Mouse (Mus musculus): ENCODE results near the gene Gmds. TPM values are rescaled to one million over a fixed set of nuclear protein-coding genes. Genes with fewer than 3 reads are reported as not detected.

Gene Gmds
- polyA plus RNA-seq (2012; rRNA removed), result 21.2 and 28.9 TPM in 2 replicates

- Histone ChIP-seq H3K36me3 (ENCODE audit: control insufficient read depth, insufficient read depth, low read length) (no peaks in the 10 kb centered on the region), H3K4me1 (replicated peaks; ENCODE audit: control insufficient read depth, insufficient read depth, low read length) (peaks cover 5% of the 10 kb centered on the region), H3K27me3 (ENCODE audit: control insufficient read depth, insufficient read depth, low read length) (no peaks in the 10 kb centered on the region), H3K27ac (ENCODE audit: control insufficient read depth, insufficient read depth, low read length) (no peak within 1 kb of the TSS), H3K4me3 (ENCODE audit: control insufficient read depth, insufficient read depth, low read length) (peak within 1 kb of the TSS; percentile 94)
- TF ChIP-seq POLR2A (IDR thresholded peaks at IDR 0.05; ENCODE audit: control insufficient read depth, extremely low read depth, insufficient read depth, low read length, poor library complexity) (peak; percentile 69), CTCF (IDR thresholded peaks at IDR 0.05; ENCODE audit: borderline replicate concordance, control insufficient read depth, extremely low read depth, insufficient read depth, low read length, poor library complexity) (peak; percentile 60; the same call in 1 of the 2 replicates)
- DNase-seq, result peak; percentile 97
- WGBS, result 2% methylated on average over 52 of the region's 55 CpGs
Observed at GRCm38 (mm10) chr13:32338513-32339365, at the start of gene Gmds. Gene Gmds, minus strand, starts transcription at chr13:32338740.

GRCm38 (mm10) chr13:32385421-32386092, 47.0 kb upstream of the Gmds start:
- no peak for DNase-seq
- H3K36me3 ChIP-seq (ENCODE audit: control insufficient read depth, insufficient read depth, low read length), result no peaks in the 10 kb centered on the region
- no peak overlapping the region for H3K4me3 ChIP-seq (ENCODE audit: control insufficient read depth, insufficient read depth, low read length)
- no peak overlapping the region for H3K27ac ChIP-seq (ENCODE audit: control insufficient read depth, insufficient read depth, low read length)
- no peak for TF ChIP-seq CTCF (IDR thresholded peaks at IDR 0.05; ENCODE audit: borderline replicate concordance, control insufficient read depth, extremely low read depth, insufficient read depth, low read length, poor library complexity)
- TF ChIP-seq POLR2A (IDR thresholded peaks at IDR 0.05; ENCODE audit: control insufficient read depth, extremely low read depth, insufficient read depth, low read length, poor library complexity), result no peak
- H3K27me3 ChIP-seq (ENCODE audit: control insufficient read depth, insufficient read depth, low read length), result no peaks in the 10 kb centered on the region
- WGBS, result 78% methylated on average over 4 of the region's 4 CpGs
- no peaks in the 10 kb centered on the region for H3K4me1 ChIP-seq (replicated peaks; ENCODE audit: control insufficient read depth, insufficient read depth, low read length)

GRCm38 (mm10) chr13:32382227-32383010, 43.9 kb upstream of the Gmds start:
- no peaks in the 10 kb centered on the region for H3K27me3 ChIP-seq (ENCODE audit: control insufficient read depth, insufficient read depth, low read length)
- TF ChIP-seq CTCF (IDR thresholded peaks at IDR 0.05; ENCODE audit: borderline replicate concordance, control insufficient read depth, extremely low read depth, insufficient read depth, low read length, poor library complexity) (no peak), POLR2A (IDR thresholded peaks at IDR 0.05; ENCODE audit: control insufficient read depth, extremely low read depth, insufficient read depth, low read length, poor library complexity) (no peak)
- no peak for DNase-seq
- H3K4me3 ChIP-seq (ENCODE audit: control insufficient read depth, insufficient read depth, low read length), result no peak overlapping the region
- H3K36me3 ChIP-seq (ENCODE audit: control insufficient read depth, insufficient read depth, low read length), result no peaks in the 10 kb centered on the region
- WGBS, result 92% methylated on average over 6 of the region's 6 CpGs
- H3K4me1 ChIP-seq (replicated peaks; ENCODE audit: control insufficient read depth, insufficient read depth, low read length), result no peaks in the 10 kb centered on the region
- no peak overlapping the region for H3K27ac ChIP-seq (ENCODE audit: control insufficient read depth, insufficient read depth, low read length)

GRCm38 (mm10) chr13:32378634-32379033, 40.1 kb upstream of the Gmds start:
- TF ChIP-seq CTCF (IDR thresholded peaks at IDR 0.05; ENCODE audit: borderline replicate concordance, control insufficient read depth, extremely low read depth, insufficient read depth, low read length, poor library complexity) (no peak), POLR2A (IDR thresholded peaks at IDR 0.05; ENCODE audit: control insufficient read depth, extremely low read depth, insufficient read depth, low read length, poor library complexity) (no peak)

GRCm38 (mm10) chr13:32372531-32372883, 34.0 kb upstream of the Gmds start:
- Histone ChIP-seq H3K4me1 (replicated peaks; ENCODE audit: control insufficient read depth, insufficient read depth, low read length) (no peaks in the 10 kb centered on the region), H3K27me3 (ENCODE audit: control insufficient read depth, insufficient read depth, low read length) (no peaks in the 10 kb centered on the region), H3K27ac (ENCODE audit: control insufficient read depth, insufficient read depth, low read length) (no peak overlapping the region), H3K36me3 (ENCODE audit: control insufficient read depth, insufficient read depth, low read length) (no peaks in the 10 kb centered on the region), H3K4me3 (ENCODE audit: control insufficient read depth, insufficient read depth, low read length) (no peak overlapping the region)
- no peak for TF ChIP-seq POLR2A (IDR thresholded peaks at IDR 0.05; ENCODE audit: control insufficient read depth, extremely low read depth, insufficient read depth, low read length, poor library complexity)
- TF ChIP-seq CTCF (IDR thresholded peaks at IDR 0.05; ENCODE audit: borderline replicate concordance, control insufficient read depth, extremely low read depth, insufficient read depth, low read length, poor library complexity), result no peak
- WGBS, result 76% methylated on average over 2 of the region's 2 CpGs
- no peak for DNase-seq

More at GRCm38 (mm10) chr13:32378634-32379033, 40.1 kb upstream of the Gmds start:
- H3K27ac ChIP-seq (ENCODE audit: control insufficient read depth, insufficient read depth, low read length), result no peak overlapping the region
- DNase-seq, result no peak
- 16% methylated on average over 1 of the region's 1 CpGs for WGBS
- H3K4me1 ChIP-seq (replicated peaks; ENCODE audit: control insufficient read depth, insufficient read depth, low read length), result no peaks in the 10 kb centered on the region
- no peaks in the 10 kb centered on the region for H3K27me3 ChIP-seq (ENCODE audit: control insufficient read depth, insufficient read depth, low read length)
- H3K36me3 ChIP-seq (ENCODE audit: control insufficient read depth, insufficient read depth, low read length), result no peaks in the 10 kb centered on the region
- H3K4me3 ChIP-seq (ENCODE audit: control insufficient read depth, insufficient read depth, low read length), result no peak overlapping the region

All from thymus, adult 2 months (tissue).